Mouse (Mus musculus): ENCODE measurements around the gene Sec14l1. TPM values are rescaled to one million over a fixed set of nuclear protein-coding genes. Genes with fewer than 3 reads are reported as not detected.

The Sec14l1 gene
- polyA plus RNA-seq, 1 experiment = 190 TPM

DNA sequence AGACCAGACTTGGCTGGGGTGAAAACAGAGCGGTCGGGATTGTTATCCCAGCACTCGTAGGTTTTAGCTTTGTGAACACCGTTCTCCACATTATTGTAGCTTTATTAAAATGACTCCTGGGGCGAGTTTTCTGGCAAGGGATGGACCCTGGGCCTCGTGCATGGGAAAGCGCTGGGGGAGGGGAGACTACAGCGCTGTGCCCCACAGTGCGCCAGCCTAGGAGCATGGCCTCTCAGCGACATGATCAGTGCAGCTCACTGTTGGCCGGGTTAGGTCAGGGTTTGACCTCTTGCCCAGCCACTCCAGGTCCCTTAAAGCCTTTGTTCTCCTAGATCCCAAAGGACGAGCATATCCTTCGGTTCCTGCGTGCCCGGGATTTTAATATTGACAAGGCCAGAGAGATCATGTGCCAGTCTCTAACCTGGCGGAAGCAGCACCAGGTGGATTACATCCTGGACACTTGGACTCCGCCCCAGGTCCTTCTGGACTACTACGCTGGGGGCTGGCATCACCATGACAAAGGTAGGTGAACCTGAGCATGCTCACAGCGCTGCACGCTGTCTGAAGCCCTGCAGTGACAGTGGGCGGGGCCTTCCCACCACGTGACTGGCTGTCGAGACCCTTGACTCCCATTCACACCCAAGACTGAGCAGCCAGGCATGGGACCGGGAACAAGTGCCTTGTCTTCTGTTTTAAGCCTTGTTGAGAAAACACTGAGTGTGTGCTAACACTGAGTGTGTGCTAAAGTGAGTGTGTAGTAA, 32.0 kb downstream of the Sec14l1 start:
- Histone ChIP-seq H3K4me3 (ENCODE audit: insufficient read depth, low read length) (no peak overlapping the region), H3K4me1 (ENCODE audit: control insufficient read depth, insufficient read depth, low read length) (peaks cover 2% of the 10 kb centered on the region; the same call in 1 of the 2 replicates), H3K27ac (ENCODE audit: insufficient read depth, low read length) (no peak overlapping the region)
- TF ChIP-seq CTCF (IDR thresholded peaks at IDR 0.05; ENCODE audit: extremely low read depth, insufficient read depth, low read length) (no peak), POLR2A (IDR thresholded peaks at IDR 0.05; ENCODE audit: extremely low read depth, insufficient read depth, low read length) (no peak)

DNA sequence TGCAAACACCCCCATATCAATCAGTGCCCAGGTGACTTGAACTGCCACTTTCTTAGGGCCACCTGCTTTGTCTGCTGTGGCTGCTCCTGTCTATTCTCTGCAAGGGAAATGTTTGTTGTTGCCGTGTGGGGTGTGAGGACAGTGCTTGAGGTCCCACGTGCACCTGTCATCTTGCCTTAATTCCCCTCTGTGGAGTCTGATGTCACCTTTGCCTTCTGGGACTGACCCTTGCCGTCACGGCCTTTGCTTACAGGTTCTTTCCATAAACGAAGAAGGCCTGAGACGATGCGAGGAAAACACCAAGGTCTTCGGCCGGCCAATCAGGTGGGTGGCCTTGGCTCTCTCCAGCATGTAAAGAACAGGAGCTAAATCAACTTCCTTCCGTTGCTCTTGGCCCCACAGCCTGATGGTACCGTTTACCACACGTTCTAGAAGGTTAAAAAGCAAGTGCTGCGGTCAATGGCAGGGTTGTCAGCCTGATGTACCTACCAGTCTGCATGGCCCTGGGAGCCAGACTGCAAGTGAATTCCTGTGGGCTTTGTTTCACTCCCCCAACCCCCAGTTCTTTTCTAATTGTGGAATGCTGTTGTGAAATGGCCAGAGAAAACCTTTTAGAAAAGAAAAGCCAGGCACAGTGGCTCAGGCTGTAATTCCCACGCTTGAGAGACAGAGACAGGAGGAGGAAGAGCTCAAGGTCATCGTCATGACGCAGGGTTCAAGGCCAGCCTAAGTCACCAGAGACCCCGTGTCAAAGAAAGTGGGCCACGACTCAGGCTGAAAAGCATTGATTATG, 34.1 kb downstream of the Sec14l1 start:
- Histone ChIP-seq H3K4me1 (ENCODE audit: control insufficient read depth, insufficient read depth, low read length) (peaks cover 2% of the 10 kb centered on the region; the same call in 1 of the 2 replicates), H3K27ac (ENCODE audit: insufficient read depth, low read length) (no peak overlapping the region), H3K4me3 (ENCODE audit: insufficient read depth, low read length) (no peak overlapping the region)
- TF ChIP-seq CTCF (IDR thresholded peaks at IDR 0.05; ENCODE audit: extremely low read depth, insufficient read depth, low read length) (no peak), POLR2A (IDR thresholded peaks at IDR 0.05; ENCODE audit: extremely low read depth, insufficient read depth, low read length) (no peak)

DNA sequence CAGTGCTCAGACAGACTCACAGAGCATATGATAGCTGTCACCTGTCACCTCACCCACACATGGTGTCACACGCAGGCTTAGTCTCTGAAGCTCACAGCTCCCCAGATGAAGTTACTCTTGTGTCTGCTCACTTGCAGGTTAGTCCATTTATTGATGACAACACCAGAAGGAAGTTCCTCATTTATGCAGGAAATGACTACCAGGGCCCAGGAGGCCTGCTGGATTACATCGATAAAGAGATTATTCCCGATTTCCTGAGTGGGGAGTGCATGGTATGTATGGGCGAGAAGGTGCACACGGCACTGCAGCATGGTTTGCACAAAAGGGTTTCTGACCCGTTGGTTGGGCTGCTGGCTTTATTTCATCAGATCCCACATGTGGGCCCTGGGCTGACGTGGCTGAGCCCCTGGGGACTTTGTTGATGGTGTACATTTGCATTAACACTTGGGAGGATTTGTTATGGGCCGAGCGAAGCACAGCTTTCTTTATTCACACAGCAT, 35.5 kb downstream of the Sec14l1 start:
- no peak overlapping the region for H3K4me3 ChIP-seq (ENCODE audit: insufficient read depth, low read length)
- no peak overlapping the region for H3K27ac ChIP-seq (ENCODE audit: insufficient read depth, low read length)
- TF ChIP-seq POLR2A (IDR thresholded peaks at IDR 0.05; ENCODE audit: extremely low read depth, insufficient read depth, low read length) = no peak
- no peak for TF ChIP-seq CTCF (IDR thresholded peaks at IDR 0.05; ENCODE audit: extremely low read depth, insufficient read depth, low read length)
- peaks cover 3% of the 10 kb centered on the region; the same call in 1 of the 2 replicates for H3K4me1 ChIP-seq (ENCODE audit: control insufficient read depth, insufficient read depth, low read length)

GRCm38 (mm10) chr11:117151461-117151860, 36.5 kb downstream of the Sec14l1 start:
- Histone ChIP-seq H3K4me1 (ENCODE audit: control insufficient read depth, insufficient read depth, low read length) (peaks cover 3% of the 10 kb centered on the region; the same call in 1 of the 2 replicates), H3K4me3 (ENCODE audit: insufficient read depth, low read length) (no peak overlapping the region), H3K27ac (ENCODE audit: insufficient read depth, low read length) (no peak overlapping the region)
- TF ChIP-seq POLR2A (IDR thresholded peaks at IDR 0.05; ENCODE audit: extremely low read depth, insufficient read depth, low read length) (no peak), CTCF (IDR thresholded peaks at IDR 0.05; ENCODE audit: extremely low read depth, insufficient read depth, low read length) (no peak)

GRCm38 (mm10) chr11:117152541-117152940, 37.6 kb downstream of the Sec14l1 start:
- Histone ChIP-seq H3K4me1 (ENCODE audit: control insufficient read depth, insufficient read depth, low read length) (peaks cover 4% of the 10 kb centered on the region; the same call in 1 of the 2 replicates), H3K27ac (ENCODE audit: insufficient read depth, low read length) (no peak overlapping the region), H3K4me3 (ENCODE audit: insufficient read depth, low read length) (no peak overlapping the region)
- TF ChIP-seq POLR2A (IDR thresholded peaks at IDR 0.05; ENCODE audit: extremely low read depth, insufficient read depth, low read length) (no peak), CTCF (IDR thresholded peaks at IDR 0.05; ENCODE audit: extremely low read depth, insufficient read depth, low read length) (no peak)

- H3K27ac ChIP-seq (ENCODE audit: insufficient read depth, low read length) = no peak overlapping the region
- TF ChIP-seq CTCF (IDR thresholded peaks at IDR 0.05; ENCODE audit: extremely low read depth, insufficient read depth, low read length) (no peak), POLR2A (IDR thresholded peaks at IDR 0.05; ENCODE audit: extremely low read depth, insufficient read depth, low read length) (no peak)
- no peak overlapping the region for H3K4me3 ChIP-seq (ENCODE audit: insufficient read depth, low read length)
- H3K4me1 ChIP-seq (ENCODE audit: control insufficient read depth, insufficient read depth, low read length) = peaks cover 10% of the 10 kb centered on the region
Observed at GRCm38 (mm10) chr11:117153553-117153952, 38.6 kb downstream of the Sec14l1 start.

DNA sequence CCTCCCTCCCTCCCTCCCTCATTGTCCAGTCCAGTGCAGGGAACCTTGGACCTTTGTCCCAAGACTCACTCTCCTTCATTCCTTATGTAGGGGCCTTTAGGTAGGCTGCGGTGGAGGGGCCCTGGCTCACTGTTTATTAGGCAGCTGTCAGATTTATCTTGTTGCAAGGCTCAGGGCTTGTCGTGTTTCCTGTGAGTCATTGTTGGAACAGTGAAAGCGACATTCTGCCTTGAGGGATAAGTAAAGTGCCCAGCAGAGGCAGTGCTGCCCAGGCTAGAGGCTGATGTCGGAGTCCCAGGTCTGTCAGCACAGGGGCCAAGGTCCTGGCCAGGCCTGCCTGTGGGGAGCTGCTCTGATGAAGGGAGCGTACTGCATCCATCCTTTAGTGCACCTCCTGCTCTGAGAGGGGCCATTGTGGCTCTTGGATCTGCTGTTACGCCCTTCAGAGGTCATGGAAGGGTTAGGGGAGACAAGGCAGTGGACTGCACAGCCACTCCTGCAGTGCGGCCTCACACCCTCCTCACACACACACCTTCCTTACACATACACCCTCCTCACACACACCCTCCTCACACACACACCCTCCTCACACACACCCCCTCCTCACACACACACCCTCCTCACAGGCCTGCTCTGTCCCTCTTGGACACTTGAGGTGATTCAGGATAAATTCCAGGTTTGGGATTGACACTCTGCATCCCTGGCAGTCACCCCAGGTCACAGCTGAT, 39.3 kb downstream of the Sec14l1 start:
- H3K27ac ChIP-seq (ENCODE audit: insufficient read depth, low read length) = peak overlapping the region; percentile 7; the same call in 1 of the 2 replicates

GRCm38 (mm10) chr11:117156725-117157124, 41.8 kb downstream of the Sec14l1 start:
- Histone ChIP-seq H3K4me1 (ENCODE audit: control insufficient read depth, insufficient read depth, low read length) (peaks cover 9% of the 10 kb centered on the region), H3K4me3 (ENCODE audit: insufficient read depth, low read length) (no peak overlapping the region), H3K27ac (ENCODE audit: insufficient read depth, low read length) (no peak overlapping the region)
- TF ChIP-seq CTCF (IDR thresholded peaks at IDR 0.05; ENCODE audit: extremely low read depth, insufficient read depth, low read length) (no peak), POLR2A (IDR thresholded peaks at IDR 0.05; ENCODE audit: extremely low read depth, insufficient read depth, low read length) (no peak)

More for the DNA sequence above, 39.3 kb downstream of the Sec14l1 start:
- Histone ChIP-seq H3K4me1 (ENCODE audit: control insufficient read depth, insufficient read depth, low read length) (peaks cover 9% of the 10 kb centered on the region), H3K4me3 (ENCODE audit: insufficient read depth, low read length) (no peak overlapping the region)
- no peak for TF ChIP-seq POLR2A (IDR thresholded peaks at IDR 0.05; ENCODE audit: extremely low read depth, insufficient read depth, low read length)
- 0 out of 2 replicates have a peak, but pooled peaks have one; percentile 5 for TF ChIP-seq CTCF (IDR thresholded peaks at IDR 0.05; ENCODE audit: extremely low read depth, insufficient read depth, low read length)

DNA sequence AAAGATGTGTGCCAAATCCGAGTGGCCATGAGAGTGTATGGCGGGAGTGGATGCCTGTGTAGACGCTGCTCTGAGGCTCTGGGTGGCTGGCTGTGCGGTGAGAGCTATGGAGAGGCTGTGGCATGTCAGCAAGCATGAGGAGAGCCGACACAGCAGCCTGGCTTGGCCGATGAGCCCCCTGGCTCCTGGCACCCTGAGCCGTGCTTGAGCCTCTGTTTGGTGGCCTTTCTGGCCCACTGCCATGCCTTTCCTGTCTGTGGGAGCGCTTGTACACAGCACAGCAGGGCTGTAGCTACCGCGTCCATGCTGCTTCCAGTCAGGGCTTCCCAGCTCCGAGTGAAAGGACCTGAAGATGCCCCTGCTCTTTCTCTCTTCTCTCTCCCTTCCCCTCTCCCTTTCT, 43.4 kb downstream of the Sec14l1 start:
- Histone ChIP-seq H3K27ac (ENCODE audit: insufficient read depth, low read length) (no peak overlapping the region), H3K4me1 (ENCODE audit: control insufficient read depth, insufficient read depth, low read length) (peaks cover 9% of the 10 kb centered on the region), H3K4me3 (ENCODE audit: insufficient read depth, low read length) (no peak overlapping the region)
- TF ChIP-seq CTCF (IDR thresholded peaks at IDR 0.05; ENCODE audit: extremely low read depth, insufficient read depth, low read length) (no peak), POLR2A (IDR thresholded peaks at IDR 0.05; ENCODE audit: extremely low read depth, insufficient read depth, low read length) (no peak)
